Mouse (Mus musculus): ENCODE results near the gene Fbln5.
A peak's percentile ranks its signal among the peaks of the same experiment; 100 is the strongest.

Fbln5 gene

DNA sequence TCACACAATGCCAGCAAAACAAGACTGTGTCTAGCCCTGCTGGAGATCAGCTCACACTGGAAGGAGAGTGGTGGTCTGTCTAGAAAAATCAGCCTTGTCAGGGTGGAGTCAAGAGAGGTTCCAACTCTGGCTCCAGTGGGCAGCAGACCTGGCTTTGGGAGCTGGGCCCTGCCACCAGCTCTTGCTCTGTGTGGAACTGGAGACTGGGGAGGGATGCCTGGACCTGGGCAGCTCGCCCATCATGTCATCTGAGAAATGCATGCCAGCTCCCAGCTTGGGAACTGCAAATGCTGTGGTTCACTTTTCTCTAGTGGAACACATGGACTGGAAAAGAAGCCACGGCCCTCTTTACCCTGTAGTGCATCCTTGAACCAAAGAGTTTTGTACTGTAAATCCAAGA is 8.3 kb downstream of the Fbln5 start:
- no peak for DNase-seq (ENCODE audit: low read depth, low spot score)

- no peak for DNase-seq (ENCODE audit: low read depth, low spot score)
Measured at GRCm38 (mm10) chr12:101807400-101807799, 11.5 kb downstream of the Fbln5 start.

DNA sequence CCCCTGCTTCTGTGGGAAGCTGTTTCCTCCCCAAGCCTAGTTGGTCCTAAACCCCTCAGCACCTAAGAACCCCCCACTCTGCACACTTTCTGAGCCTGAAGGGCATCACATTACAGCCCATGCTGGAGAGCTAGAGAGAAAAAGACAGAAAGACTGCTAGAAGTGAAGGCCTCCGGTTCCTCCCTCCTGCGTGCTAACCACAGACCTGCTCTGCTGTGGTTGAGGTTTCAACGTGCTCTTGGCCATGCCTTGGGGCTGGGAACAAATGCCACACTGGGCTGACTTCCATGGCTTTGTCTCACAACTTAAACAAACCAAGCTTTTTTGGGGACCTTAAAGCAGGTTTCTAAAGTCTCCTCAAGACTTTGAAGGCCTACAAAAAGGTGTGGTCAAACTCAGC is 16.4 kb downstream of the Fbln5 start:
- no peak for DNase-seq (ENCODE audit: low read depth, low spot score)

- DNase-seq (ENCODE audit: low read depth, low spot score), result no peak
Measured at GRCm38 (mm10) chr12:101801744-101802143, 17.1 kb downstream of the Fbln5 start.

DNA sequence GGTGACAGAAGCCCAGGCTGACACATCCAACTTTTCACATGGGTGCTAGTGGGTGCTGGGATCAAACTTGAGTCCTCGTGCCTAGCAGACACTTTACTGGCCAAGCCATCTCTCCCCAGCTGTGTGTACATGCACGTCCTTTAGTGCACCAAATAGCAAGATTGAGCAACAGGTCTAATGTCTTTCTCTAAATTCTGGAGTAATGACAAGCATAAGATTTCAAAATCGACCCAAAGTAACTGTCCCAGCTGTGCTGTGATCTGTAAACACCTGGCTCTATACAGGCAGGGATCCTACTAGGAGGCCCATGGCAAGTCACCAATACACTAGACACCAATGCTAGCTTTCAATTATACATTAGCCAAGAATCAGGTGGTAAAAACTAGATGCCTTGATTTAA is 17.8 kb downstream of the Fbln5 start:
- DNase-seq (ENCODE audit: low read depth, low spot score), result no peak

GRCm38 (mm10) chr12:101798189-101798922 is 20.5 kb downstream of the Fbln5 start:
- peak; percentile 56 for DNase-seq (ENCODE audit: low read depth, low spot score)

DNA sequence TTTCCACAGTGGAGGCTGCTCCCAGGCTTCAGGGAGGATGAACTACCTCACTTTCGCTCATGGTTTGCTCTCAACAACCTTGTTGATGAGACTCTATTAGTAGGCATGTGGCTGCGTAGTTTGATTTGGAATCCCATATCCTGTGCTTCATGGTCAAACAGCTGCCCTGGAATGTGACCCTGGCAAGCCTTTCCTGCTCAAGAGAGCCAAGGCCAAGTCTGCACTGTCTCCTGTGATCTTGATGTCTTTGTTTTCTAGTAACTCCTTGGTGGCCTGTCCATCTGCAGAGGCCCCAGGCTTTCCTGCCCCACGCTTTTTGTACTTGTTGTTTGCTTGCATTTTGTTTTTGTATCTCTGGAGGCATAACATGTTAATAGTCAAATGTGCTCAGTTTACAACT is 24.4 kb downstream of the Fbln5 start:
- DNase-seq (ENCODE audit: low read depth, low spot score), result no peak

GRCm38 (mm10) chr12:101793221-101793621 is 25.6 kb downstream of the Fbln5 start:
- no peak for DNase-seq (ENCODE audit: low read depth, low spot score)

- DNase-seq (ENCODE audit: low read depth, low spot score), result no peak
Measured at GRCm38 (mm10) chr12:101792684-101793083, 26.2 kb downstream of the Fbln5 start.

DNA sequence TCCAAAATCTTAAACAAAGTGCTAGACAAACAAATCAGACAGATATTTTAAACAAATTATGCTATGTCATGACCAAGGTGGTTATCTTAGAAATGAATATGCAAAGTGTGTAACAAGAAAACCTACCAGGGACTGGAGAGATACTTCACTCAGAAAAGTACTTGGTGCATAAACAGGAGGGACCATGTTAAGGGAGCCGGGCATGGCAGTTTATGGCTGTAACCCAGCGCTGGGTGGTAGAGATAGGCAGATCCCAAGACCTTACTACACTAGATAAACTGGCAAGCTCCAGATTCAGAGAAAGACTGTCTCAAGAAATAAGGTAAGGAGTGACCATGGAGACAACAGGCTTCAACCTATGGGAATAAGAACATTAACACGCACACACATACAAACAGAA is 29.1 kb downstream of the Fbln5 start:
- no peak for DNase-seq (ENCODE audit: low read depth, low spot score)

DNA sequence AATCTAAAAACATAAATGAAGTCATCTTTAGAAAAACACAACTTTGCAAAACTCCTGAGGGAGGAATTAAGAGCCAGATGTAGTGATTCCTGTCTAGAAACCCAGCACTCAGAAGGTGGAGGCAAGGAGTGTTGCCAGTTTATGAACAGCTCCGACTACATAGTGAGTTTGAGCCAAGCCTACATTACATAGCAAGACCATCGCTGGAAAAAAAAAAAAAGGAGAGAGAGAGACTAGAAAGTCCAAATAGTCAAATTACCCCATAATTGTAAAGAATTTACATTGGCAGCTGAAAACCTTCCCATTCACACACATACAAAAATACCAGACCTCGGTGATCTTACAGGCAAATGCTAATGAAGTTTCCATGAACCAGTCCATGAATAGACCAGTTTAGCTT is 29.6 kb downstream of the Fbln5 start:
- DNase-seq (ENCODE audit: low read depth, low spot score), result no peak

DNA sequence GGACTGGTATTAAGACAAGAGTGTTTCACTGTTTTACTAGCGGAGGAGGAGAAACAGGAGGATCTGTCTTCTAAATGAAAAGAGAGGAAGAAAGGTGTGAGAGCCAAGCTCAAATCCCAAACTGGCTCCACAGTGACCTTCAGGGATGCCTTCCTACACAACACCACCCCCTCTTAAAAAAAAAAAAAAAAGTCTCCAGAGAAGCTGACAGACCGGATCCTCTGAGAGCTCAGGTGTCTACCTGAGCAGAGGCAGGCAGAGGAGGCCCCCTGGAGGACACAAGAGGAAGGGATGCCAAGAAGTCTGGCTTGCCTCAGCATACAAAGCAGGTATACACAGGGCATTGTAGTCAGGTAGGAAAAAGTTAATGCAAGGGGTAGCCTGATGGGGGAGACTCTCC is 36.1 kb downstream of the Fbln5 start:
- DNase-seq (ENCODE audit: low read depth, low spot score), result no peak

DNA sequence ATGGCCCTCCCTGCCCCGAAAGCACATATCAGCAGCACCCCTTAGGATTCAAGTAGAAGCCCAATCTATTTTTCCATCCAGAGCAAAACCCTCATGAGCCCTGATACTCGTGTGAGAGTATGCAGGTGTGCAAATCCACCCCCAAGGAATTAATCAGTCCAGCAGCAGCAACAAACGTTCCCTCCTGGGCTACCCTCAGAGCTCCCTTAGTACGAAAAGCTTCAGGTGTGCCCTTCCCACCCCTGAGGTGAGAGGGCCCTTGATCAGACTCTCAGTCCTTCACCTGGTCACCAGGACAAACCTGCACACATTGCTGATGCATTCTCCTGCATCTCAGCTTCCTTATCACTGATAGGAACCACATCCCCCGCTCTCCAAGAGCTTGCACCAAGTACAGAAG is 37.9 kb downstream of the Fbln5 start:
- no peak for DNase-seq (ENCODE audit: low read depth, low spot score)

DNA sequence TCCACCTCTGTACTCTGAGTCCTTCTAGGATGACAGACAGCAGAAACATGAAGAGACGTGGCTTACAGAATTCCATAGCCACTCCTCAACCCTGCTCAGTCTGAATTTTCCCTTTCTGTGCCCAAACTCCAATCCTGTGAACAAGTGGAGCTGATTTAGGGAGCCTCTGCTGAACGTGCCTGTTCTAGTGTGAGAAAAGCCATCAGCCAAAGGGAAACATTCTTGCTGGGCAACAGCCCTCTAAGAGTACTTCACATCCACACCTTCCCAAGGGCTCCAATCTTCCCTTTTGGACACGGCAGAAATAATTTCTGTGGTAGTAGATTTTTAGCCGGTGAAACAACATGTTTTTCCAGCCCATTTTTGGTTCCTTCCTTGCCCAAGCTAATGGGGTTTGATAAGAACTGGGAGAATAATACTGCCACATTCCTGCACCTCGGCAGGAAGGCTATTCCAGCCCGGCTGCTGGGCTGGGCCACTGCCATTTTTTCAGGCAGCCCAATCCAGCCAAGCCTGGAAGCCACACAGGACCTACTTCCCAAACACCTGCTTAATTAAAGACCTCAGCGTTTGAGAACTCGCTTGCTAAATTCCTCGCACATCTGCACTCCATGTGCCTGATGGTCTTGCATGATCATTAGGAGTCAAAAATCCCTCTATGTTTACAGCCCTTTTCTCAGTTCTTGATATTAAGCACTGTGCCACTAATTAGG is 41.1 kb downstream of the Fbln5 start:
- no peak for DNase-seq (ENCODE audit: low read depth, low spot score)

- DNase-seq (ENCODE audit: low read depth, low spot score), result no peak
Measured at GRCm38 (mm10) chr12:101776383-101776782, 42.5 kb downstream of the Fbln5 start.

DNA sequence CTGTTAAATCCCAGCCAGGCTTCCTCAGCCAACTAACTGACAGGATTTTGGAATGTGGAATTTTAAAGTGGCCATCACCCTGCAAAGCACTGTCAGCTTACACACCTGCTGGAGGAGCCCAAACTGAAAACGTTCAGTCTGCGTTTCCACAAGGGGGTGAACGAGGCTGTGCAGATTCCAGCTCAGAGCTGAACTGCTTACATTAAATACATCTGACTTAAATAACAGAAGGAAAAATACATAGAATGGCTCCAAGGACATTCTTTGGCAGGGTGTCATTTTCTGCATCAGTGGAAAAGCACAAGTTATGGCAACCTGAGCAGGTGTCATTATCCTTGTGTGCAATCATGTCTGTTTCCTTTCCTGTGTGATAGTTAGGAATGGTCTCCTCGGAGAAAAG is 44.7 kb downstream of the Fbln5 start:
- no peak for DNase-seq (ENCODE audit: low read depth, low spot score)

DNA sequence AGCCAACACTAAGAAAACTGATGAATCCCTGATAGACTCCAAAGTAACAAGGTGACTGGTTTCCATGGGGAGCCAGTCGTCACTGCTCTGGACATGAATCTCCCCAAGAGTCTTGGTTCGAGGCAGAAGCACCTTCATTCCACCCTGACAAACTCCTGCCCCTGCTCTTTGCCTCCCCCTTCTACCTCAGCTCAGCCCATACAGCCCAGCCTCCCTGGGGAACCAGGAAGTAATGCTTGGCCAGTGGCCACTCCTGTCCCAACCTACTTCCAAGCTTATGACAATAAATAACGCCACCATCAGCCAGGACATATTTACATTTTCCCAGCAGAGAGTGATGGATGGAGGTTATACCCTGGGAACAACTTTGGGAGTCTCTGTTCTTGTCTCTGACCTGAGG is 45.9 kb downstream of the Fbln5 start:
- no peak for DNase-seq (ENCODE audit: low read depth, low spot score)

- DNase-seq (ENCODE audit: low read depth, low spot score), result no peak
Measured at GRCm38 (mm10) chr12:101770283-101771015, 48.4 kb downstream of the Fbln5 start.

GRCm38 (mm10) chr12:101767306-101768053 is 51.4 kb downstream of the Fbln5 start:
- no peak for DNase-seq (ENCODE audit: low read depth, low spot score)

- DNase-seq (ENCODE audit: low read depth, low spot score), result no peak
Measured at GRCm38 (mm10) chr12:101766228-101766852, 52.5 kb downstream of the Fbln5 start.

DNA sequence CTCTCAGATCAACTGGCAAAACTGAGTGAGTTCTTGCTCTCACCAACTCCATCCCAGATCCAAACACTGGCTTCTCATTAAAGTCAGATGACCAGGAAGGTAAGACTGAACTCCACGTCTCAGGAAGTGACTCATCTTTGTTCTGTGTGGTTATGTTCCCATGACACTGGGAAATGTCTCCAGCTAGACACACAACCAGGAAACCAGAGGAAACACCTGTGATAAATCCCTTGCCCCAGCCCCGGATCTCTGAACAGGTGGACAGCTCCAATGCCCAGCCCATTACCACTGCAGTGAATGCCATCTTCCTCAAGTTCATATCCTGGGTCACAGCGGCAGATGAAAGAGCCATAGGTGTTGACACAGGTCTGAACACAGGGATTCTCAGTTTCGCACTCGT is 54.0 kb downstream of the Fbln5 start:
- DNase-seq (ENCODE audit: low read depth, low spot score), result no peak

DNA sequence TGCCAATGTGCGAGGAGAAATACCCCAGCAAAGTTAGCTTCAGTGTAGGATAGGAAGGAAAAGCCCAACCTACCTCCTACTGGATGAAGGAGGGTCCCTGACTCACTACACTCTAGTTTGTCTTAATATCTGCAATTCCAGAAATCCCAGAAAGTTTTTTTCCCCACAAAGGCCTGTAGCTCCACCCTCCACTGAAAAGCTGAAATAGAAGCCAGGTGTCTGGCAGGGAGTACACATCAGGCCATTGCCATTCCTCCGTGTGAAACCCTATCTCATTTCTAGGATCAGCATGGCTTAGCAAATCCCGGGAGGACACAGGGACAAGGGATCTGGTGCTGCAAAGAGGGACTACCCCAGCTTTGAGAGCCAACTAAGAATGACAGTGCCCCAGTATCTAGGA is 55.8 kb downstream of the Fbln5 start:
- no peak for DNase-seq (ENCODE audit: low read depth, low spot score)

Measured in mesoderm, embryonic 11.5 days (tissue).